Mouse (Mus musculus): ENCODE data around the gene Sez6l. TPM values are rescaled to one million over a fixed set of nuclear protein-coding genes. Genes with fewer than 3 reads are reported as not detected.

Sez6l gene
- total RNA-seq, 2 experiments from 2014 or later = 158 to 164 TPM

DNA sequence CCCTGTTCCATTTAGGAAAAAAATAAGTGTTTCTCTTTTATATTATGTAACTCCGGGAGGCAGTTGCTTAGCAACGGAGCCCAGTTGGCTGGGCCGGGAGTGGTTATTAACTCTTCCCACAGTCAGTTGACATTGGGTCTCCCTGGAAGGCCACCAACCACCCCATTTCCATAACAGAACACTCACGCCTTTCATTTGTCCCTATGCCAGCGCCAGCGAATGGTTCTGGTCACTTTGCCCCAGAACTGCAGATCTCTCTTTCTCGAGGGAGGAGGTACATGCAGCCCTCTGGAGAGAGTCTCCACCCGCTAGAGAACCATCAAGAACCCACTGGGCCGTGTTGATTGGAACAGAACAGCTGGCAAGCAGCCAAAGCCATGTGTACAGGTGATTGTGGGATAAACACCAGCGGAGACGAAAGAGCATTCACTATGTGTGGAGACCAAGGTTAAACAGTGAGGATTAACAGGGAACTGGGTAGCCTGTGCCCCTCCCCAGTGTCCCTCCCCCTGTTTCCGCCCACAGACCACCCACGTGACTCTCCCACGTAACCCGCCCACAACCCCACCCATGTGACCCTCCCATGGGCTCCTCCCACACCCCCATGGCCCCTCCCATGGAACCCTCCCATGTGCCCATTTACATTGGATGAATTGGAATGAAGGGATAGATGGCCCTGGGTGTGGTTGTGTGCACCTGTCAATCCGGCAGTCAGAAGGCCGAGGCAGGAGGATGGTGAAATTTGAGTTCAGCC lies 24.8 kb downstream of the Sez6l start:
- intact Hi-C loops (cut with DNase I) = no loop called here
- DNase-seq (ENCODE audit: low spot score in 2 of 2) = peak; percentile 79 to 92

DNA sequence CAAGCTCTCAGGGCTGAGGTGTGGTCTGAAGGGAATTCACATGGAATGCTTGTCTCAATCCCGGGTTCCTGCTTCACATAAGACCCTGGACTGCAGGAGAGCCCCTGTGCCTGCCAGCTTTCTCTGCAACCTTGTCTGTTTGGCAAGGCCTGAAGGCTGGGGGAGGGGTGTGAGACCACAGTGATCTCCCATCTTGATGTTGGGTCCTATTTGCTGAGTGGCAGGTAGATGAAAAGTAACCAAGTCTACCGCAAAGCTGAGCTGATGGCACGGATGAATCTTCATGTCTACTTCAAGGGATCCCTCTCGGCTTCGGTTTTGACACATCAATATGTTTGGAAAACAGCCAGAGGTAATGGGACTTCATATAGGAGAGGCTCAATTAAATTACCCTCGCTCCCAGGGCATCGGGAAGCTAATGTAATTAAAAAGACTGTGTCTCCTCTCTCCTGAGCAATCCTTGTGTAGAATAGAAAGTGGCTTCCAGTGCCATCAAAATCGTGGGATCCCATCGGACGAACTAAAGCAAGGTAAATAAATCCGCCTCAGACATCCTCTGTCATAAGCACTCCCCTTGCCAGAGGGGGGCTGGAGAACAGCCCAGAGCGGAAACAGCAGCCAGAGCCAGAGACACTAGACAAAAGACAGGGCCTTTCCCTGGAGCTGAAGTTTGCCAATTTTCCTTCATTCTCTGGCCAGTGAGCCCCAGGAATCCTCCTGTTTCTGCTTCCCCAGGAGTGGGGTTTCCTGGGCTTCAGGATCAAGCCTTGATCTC lies 28.0 kb downstream of the Sez6l start:
- intact Hi-C loops (cut with DNase I) = no loop called here

DNA sequence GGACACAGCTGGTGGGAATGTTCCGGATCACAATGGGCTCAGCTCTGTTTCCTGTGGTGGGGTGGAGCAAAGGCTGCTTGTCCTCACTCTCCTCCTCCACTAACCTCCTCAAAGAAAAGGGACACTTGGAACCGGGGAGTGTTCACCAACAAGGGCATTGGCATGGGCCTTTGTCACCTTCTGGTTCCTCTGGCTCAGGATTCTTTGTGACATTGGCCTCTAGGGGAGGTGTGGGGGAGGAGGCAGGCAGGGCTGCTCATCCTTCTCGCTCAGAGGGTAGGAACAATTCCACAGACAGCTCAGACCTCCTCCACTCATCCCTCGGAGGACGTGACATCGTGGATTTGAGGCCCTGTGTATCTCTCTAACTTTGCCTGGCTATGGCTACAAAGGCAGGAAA lies 30.2 kb downstream of the Sez6l start:
- intact Hi-C loops (cut with DNase I) = no loop called here
- no peak for DNase-seq (ENCODE audit: low spot score in 2 of 2)

More for the DNA sequence above, 28.0 kb downstream of the Sez6l start:
- DNase-seq (ENCODE audit: low spot score in 2 of 2) = peak in 1 of 2 experiments; percentile 53

DNA sequence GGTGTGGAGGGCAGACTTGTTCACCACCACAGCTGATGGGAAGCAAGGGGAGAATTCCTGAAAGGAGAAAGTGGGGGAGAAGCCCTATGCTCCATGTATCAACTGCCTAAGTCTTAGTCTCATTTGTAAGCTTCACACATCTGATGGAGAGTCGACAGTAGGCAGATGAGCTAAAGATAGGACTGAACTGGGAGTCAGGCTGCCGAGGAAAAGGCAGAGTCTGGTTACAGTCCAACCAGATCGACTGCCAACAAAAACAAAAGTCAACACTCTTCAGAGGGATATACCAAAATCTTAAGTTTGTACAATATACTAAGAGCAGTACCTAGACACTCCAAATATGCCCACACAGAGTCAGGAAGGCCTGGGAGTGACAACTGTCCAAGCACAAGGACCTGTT lies 38.7 kb downstream of the Sez6l start:
- intact Hi-C loops (cut with DNase I) = no loop called here
- no peak for DNase-seq (ENCODE audit: low spot score in 2 of 2)

DNA sequence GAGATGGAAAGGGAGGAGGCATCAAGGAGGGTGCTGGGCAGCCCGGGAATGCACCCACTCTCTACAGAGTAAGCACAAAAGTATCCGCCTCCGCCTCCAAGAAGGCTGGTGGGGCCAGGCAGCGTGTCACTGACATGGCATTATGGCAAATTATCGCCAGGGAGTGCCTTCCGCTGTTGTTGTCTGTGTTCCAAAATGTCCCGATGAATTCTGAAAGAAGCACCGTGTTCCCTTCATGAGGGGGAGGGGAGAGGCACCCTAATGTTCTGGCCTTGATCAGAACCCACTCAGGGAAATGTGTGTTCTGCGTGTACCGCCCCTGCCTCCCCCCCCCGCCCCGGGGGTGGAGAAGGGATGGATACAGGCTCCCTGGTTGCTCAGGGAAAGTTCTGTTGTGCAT lies 41.1 kb downstream of the Sez6l start:
- DNase-seq (ENCODE audit: low spot score in 2 of 2) = peak in 1 of 2 experiments; percentile 69
- intact Hi-C loops (cut with DNase I) = no loop called here

DNA sequence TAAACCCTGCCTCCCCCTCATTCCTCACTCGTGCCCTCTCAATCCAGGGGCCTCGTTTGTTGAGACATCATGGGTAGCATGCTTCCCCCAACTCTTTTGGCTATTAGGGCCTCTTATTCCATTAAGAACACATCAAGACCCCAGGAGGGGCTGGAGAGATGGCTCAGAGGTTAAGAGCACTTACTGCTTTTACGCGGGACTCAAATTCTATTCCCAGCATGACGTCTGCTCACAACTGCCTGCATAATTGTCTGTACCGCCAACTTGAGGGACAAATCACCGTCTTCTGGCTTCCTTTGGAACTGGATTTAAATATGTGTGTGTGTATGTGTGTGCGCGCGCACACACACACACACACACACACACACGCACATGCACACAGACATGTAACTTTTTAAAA lies 42.8 kb downstream of the Sez6l start:
- intact Hi-C loops (cut with DNase I) = no loop called here

DNA sequence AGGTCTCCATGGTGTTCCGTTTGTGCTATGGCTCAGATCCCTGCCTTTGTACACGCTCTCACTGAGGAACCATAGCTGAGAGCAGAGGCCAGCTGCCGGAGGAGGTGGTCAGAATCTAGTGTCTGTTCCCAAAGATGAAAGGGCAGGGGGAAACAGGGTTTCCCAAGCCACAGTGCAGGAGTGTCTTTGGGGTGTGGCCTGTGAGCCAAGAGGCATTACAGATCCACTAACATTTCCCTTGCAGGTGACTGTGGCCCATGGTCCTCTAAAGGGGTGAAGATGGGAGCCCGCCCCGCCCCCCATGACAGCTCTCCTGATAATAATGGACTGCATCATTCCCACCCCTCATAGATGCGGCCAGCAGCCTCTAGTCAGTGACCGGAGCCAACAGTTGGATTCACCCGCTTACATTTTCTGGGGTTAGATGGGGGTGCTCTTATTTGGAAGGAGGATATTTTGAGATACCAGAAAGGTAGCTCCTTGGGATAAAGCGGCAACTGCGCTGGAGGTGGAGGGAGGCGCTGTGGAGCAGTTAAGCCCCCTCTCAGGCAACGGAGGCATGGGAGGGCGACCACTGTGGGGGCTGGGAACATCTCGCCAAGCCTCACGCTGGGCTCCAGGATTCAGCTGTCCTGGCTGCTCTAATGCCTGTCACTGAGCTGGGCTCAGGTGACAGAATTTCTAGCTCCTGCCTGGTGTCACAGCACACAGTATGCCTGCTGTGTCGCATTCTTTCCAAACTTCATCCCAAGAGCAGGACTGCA lies 43.5 kb downstream of the Sez6l start:
- DNase-seq (ENCODE audit: low spot score in 2 of 2) = no peak
- intact Hi-C loops (cut with DNase I) = no loop called here

More for the DNA sequence above, 42.8 kb downstream of the Sez6l start:
- DNase-seq (ENCODE audit: low spot score in 2 of 2) = no peak

DNA sequence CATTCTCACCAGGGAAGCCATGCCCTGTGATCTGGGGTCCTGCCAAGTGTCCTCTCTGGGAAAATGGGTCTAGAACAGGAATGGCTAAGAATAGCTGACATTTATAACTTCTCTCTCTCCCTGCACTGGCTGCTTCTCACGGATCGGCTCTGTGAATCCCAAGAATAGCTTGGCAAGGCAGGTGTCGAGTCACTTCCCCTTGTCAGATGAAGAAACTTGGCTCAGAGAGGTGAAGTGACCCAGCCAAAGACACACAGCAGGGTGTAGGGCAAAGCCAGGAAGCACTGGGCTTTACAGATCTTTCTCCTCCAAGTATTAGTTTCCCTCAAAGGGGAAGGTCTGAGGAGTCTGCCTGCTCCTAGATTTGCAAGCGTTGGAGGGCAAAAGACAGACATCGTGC lies 44.1 kb downstream of the Sez6l start:
- intact Hi-C loops (cut with DNase I) = no loop called here
- DNase-seq (ENCODE audit: low spot score in 2 of 2) = no peak

DNA sequence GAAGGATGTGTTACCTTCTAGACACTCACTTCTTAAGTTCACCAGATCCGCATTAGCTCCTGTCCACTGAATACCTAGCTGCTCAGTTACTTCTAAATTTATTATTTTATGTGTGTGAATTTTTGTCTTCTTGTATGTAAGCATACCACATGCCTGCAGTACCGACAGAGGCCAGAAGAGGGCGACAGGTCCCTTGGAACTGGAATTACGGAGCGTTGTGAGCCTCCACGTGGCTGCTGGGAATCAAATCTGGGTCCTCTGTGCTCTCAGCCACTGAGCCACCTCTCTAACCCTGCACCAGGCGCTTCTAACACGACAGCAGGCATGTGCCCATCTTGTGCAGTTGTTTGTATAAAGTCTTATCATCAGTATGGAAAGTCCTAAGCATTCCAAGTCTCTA lies 44.8 kb downstream of the Sez6l start:
- no peak for DNase-seq (ENCODE audit: low spot score in 2 of 2)
- intact Hi-C loops (cut with DNase I) = no loop called here

DNA sequence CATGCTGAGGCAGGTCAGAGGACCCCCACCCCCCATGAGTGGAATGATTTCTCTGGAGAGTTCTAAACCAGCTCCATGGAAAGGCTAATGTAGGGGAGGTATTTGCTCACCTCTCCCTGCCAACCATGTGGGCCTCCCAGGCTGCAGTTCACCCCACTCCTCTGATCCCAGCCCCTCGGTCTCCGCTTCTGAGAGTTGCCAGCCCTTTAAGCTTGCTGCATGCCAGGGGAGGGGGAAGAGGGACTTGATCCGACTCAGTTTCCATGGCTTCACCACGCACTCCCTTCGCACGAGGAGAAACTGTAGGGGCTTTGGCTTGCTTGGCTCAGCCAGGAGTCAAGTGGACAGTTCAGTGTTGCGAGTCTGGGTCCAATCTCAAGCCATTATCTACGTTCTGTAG lies 45.9 kb downstream of the Sez6l start:
- intact Hi-C loops (cut with DNase I) = no loop called here
- no peak for DNase-seq (ENCODE audit: low spot score in 2 of 2)

DNA sequence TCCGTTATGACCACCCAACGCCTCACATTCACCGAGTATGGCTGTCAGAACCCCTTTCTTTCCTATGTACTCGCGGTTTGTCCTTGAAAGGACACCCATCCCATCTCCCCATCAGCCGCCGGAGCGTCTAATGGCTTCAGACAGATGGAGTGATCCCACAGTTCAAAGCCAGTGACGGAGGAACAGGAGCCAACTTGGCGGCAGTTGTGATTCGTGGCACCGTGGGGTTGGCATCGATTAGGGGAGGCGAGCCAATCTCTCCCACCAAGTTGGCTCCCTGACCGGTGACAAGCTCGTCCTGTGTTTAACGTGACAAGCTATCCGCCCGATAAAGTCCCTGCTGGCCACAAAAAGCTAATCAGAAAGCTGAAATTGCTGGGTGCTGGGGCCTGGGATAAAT lies 50.0 kb downstream of the Sez6l start:
- DNase-seq (ENCODE audit: low spot score in 2 of 2) = peak in 1 of 2 experiments; percentile 56
- intact Hi-C loops (cut with DNase I) = no loop called here

DNA sequence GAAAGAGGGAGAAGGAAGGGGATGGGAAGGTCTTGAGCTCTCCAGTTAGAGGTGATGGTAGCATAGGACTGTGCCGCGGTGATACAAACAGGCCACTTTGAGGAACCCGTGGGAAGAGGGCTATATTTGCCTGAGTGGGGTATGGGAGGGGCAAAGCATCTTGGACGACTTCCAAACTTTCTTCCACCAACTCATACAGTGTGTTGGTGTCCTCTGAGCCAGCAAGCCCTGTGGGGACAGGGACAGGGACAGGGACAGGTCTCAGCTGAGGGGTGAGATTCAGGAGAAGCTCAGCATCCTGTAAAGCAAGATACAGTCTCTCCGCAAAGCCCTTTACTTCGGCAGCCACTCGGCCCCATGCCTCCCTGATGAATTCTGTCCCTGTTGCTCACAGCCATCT lies 50.5 kb downstream of the Sez6l start:
- intact Hi-C loops (cut with DNase I) = no loop called here
- DNase-seq (ENCODE audit: low spot score in 2 of 2) = no peak

DNA sequence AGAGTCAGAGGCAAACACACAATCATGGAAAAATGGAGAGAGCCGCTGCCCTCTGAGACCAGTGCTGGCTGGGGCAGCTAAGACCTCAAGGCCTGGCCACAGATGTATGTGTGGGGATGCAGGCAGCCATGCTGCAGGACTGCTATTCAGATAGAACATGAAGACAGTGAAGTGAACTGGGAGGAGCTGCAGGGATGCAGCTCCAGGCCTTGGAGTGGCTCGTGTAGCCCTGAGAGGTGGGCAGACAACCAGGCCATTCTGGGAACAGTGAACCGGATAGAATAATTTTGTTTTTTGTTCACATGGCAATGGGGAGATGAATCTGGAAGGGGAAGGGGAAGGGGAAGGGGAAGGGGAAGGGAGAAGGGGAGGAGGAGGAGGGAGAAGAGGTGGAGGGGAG lies 51.0 kb downstream of the Sez6l start:
- DNase-seq (ENCODE audit: low spot score in 2 of 2) = no peak
- intact Hi-C loops (cut with DNase I) = no loop called here

DNA sequence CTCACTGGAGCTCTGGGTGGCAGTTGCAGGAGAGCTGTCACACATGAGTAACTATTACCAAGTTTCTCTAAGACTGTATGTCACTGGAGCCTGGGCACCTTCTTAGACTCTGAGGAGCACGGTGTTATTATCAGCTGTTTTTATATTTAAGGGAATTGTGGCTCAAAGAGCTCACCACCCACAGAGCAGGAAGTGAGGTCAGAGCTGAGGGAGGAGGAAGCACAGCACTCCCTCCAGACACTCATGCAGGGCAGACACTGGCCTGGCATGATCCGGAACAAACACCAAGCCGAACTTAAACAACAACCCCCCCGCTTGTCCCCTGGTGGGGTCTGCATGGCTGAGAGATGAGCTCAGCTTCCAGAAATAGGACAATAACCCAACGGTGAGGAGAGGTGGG lies 51.7 kb downstream of the Sez6l start:
- intact Hi-C loops (cut with DNase I) = no loop called here
- DNase-seq (ENCODE audit: low spot score in 2 of 2) = no peak

DNA sequence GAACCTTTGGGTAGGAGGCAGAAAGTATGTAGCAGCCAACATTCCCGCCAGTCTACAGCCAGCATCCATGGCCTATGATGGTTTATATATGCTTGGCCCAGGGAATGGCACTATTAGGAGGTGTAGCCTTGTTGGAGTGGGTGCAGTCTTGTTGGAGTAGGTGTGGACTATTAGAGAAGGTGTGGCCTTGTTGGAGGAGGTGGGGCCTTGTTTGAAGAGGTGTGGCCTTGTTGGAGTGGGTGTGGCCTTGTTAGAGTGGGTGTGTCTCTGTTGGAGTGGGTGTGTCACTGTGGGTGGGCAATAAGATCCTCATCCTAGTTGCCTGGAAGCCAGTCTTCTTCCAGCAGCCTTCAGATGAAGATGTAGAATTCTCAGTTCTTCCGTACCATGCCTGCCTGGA lies 53.2 kb downstream of the Sez6l start:
- intact Hi-C loops (cut with DNase I) = no loop called here

DNA sequence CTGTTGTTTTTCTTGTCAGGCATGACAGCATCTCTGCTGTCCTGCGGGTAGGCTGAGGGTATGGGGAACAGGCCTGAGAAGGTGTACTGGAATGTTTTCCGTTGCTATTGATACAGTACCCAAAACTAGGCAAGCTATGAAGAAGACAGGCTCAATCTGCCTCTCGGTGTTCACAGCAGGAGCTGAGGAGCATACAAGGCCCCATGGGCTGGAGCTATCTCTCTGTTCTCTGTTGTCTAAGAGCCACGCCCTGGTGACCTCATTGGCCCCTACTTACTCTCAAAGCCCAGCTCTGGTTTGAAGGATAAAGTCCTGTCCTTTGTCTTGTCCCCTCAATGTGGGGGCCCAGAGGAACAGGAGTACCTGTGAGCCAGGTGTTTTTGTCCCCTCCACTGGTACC lies 53.7 kb downstream of the Sez6l start:
- intact Hi-C loops (cut with DNase I) = no loop called here
- DNase-seq (ENCODE audit: low spot score in 2 of 2) = no peak

More for the DNA sequence above, 53.2 kb downstream of the Sez6l start:
- no peak for DNase-seq (ENCODE audit: low spot score in 2 of 2)

DNA sequence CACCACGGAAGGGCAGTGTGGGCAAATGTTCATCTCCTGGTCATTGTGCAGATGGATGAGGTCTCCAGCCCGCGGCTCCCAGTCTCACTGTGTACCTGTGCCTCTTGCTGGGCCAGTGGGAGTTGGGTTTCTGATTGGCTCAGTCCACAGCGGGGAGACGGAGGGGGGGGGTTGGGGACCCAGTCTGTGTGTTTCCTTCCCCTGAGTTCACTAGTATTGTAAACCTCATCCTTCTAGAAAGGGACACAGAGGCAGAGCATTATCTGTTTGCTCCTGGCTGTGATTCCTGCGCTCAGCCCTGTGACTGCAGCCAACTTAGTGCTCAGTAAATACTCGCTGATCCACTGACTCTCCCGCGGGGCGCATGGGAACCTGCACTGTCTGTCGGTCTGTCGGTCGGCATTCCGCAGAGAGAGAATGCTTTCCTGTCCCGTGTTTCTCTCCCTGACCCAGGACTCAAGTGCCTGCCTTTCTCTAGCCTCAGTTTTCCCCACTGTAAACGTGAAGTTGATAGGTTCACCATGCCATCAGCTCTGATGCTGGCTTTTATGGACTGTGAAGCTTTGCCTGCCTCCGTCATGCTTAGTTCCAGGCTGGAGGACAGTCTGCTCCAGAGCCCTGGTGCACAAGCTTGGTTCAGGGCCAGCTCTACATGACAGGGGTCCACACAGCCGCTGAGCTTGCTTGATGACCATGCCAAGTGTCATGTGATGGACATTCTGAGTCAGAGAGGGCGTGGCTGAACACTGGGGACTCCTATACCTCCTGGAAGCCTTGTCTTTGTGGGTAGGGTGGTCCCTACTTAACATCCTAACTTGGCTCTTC lies 55.1 kb downstream of the Sez6l start:
- no peak for DNase-seq (ENCODE audit: low spot score in 2 of 2)
- intact Hi-C loops (cut with DNase I) = no loop called here

DNA sequence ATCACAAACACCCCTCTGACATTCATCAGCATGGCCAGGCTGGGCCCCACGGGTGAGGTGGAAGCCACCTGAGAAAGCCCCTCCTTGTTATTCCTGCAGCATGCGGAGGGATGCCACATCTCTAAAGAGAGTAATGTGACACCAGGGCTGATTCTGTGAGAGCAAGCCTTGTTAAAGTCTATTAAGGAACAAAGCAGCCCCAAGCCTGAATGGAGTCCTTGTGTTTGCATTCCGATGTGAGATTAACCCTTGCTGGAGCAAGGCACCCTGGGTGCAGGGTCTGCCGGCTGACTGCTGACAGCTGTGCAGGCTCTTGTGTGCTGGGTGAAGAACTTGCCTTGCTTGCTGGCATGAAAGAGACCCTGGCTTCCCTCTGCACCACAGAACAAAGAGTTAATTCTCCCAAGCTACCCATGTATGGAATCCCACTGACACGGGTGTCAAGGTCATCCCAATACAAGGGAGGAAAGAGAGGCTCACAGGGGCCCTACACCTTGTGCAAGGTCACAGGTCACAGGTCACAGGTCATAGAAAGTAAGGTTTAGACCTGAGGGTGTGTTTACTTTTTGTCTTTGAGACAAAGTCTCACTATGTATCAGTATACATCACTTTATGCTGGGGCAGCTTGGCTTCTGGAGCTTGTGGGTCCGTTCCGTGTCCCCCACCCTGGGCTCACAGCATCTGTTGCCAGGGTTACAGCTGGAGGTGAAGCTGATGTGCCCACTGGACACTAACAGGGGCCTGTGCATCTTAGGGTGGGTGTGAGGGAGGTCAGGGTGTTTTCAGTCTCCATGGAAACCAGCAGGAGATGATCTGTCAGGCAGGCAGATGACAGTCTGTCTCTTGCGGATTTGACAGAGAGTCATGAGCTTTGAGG lies 55.9 kb downstream of the Sez6l start:
- intact Hi-C loops (cut with DNase I) = no loop called here
- no peak for DNase-seq (ENCODE audit: low spot score in 2 of 2)
